Mouse (Mus musculus) lung, postnatal 0 days (tissue): ENCODE data around the gene Nrl.

Source experiments
- CTCF ChIP-seq: IDR thresholded peaks from 2 replicates; pipeline ENCODE4 v1.5.1; 2016; ENCODE audit warnings: antibody characterized with exemption, mild to moderate bottlenecking
- EP300 ChIP-seq: IDR thresholded peaks from 2 replicates; pipeline ENCODE4 v1.6.1; 2016; ENCODE audit warnings: antibody characterized with exemption, mild to moderate bottlenecking, control low read depth

- TF ChIP-seq CTCF, result no peak
- no peak for TF ChIP-seq EP300
These were observed 47.0 kb upstream of the Nrl start for GRCm38 (mm10) chr14:55571760-55572159.
